Mouse (Mus musculus) liver, adult 2 months (tissue): ENCODE measurements around the gene Ttc9c. TPM values are rescaled to one million over a fixed set of nuclear protein-coding genes. Genes with fewer than 3 reads are reported as not detected.
"Not testable (repeated sequence)": the region's sequence is repeated elsewhere in the genome, so short reads cannot be mapped to it uniquely, and the experiment has no call there.

Experiments
- DNase-seq: peaks from one replicate; pipeline ENCODE4 v3.0.0-alpha.2; 2011; ENCODE audit warnings: low read depth, low spot score; ENCODE audit errors: extremely low read depth
- H3K27ac ChIP-seq: fragments of 200-500 bp; replicated peaks from 2 replicates; pipeline ENCODE4 v1.5.1; 2012; ENCODE audit warnings: low read depth, mild to moderate bottlenecking, control low read depth, inconsistent platforms, low read length; ENCODE audit not compliant: insufficient read depth
- H3K27me3 ChIP-seq: fragments of 200-500 bp; 2 replicates; pipeline ENCODE4 v1.6.1; 2012; ENCODE audit warnings: mild to moderate bottlenecking, moderate library complexity, low read length, inconsistent platforms; ENCODE audit not compliant: control insufficient read depth, insufficient read depth
- H3K36me3 ChIP-seq: fragments of 200-500 bp; 2 replicates; pipeline ENCODE4 v1.6.1; 2012; ENCODE audit warnings: low read length, inconsistent platforms; ENCODE audit not compliant: control insufficient read depth, insufficient read depth
- H3K4me1 ChIP-seq: fragments of 200-500 bp; 2 replicates; pipeline ENCODE4 v1.6.1; 2011; ENCODE audit warnings: low read length; ENCODE audit not compliant: control insufficient read depth, insufficient read depth
- H3K4me3 ChIP-seq: fragments of 200-500 bp; 2 replicates; pipeline ENCODE4 v1.5.1; 2011; ENCODE audit warnings: low read depth, mild to moderate bottlenecking, control low read depth, low read length, moderate library complexity; ENCODE audit not compliant: insufficient read depth
- H3K79me2 ChIP-seq: fragments of 200-500 bp; 2 replicates; pipeline ENCODE4 v1.6.1; 2012; ENCODE audit warnings: inconsistent platforms, mild to moderate bottlenecking, low read length, moderate library complexity; ENCODE audit not compliant: control insufficient read depth, insufficient read depth
- H3K9ac ChIP-seq: fragments of 200-500 bp; 2 replicates; pipeline ENCODE4 v1.6.1; 2012; ENCODE audit warnings: low read depth, mild to moderate bottlenecking, control low read depth, inconsistent platforms, low read length
- CTCF ChIP-seq: fragments of 200-500 bp; IDR thresholded peaks from 2 replicates; pipeline ENCODE4 v1.5.1; 2011; ENCODE audit warnings: low read depth, low read length, control low read depth
- POLR2A ChIP-seq: fragments of 200-500 bp; IDR thresholded peaks from 2 replicates; pipeline ENCODE4 v1.6.1; 2011; ENCODE audit warnings: low read length, control low read depth; ENCODE audit not compliant: insufficient read depth; ENCODE audit errors: extremely low read depth
- WGBS: fragments of 180-500 bp; shearing (Covaris S2); methylation state at CpG from one replicate; pipeline ENCODE4 v1.1.7; 2018; 5-methylcytosine and 5-hydroxymethylcytosine counted together
- polyA plus RNA-seq: library from polyadenylated mRNA; depleted of rRNA; stranded (reverse); fragments of >200 nt; gene quantifications from 2 replicates; pipeline ENCODE4 v1.2.3, GENCODE M21; 2012
- total RNA-seq: library from RNA; depleted of rRNA; stranded (reverse); fragments of >200 nt; gene quantifications from 2 replicates; pipeline ENCODE4 v1.2.3, GENCODE M21; 2014

Ttc9c gene
- total and polyA plus RNA-seq, 2 experiments = 8.1 to 15.6 TPM

DNA sequence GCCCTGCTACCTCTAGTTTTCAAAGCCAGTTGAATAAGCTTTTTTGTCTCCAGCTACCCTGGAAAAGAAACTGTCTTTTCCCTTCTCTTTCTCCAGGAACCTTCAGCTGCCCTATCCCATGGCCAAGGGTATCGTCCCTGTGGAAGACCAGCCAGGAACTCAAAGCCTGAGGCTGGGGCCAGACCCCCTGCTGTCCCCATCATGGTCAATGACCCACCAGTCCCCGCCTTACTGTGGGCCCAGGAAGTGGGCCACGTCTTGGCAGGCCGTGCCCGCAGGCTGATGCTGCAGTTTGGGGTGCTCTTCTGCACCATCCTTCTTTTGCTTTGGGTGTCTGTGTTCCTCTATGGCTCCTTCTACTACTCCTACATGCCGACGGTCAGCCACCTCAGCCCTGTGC, 21.9 kb upstream of the Ttc9c start:
- Histone ChIP-seq H3K4me1 (peaks cover 12% of the 10 kb centered on the region), H3K79me2 (no peaks in the 10 kb centered on the region), H3K9ac (no peak overlapping the region; the same call in 1 of the 2 replicates), H3K36me3 (peaks cover 4% of the 10 kb centered on the region), H3K27me3 (no peaks in the 10 kb centered on the region), H3K27ac (no peak overlapping the region), H3K4me3 (no peak overlapping the region)
- TF ChIP-seq POLR2A = no peak
- no peak for TF ChIP-seq CTCF
- 89% methylated on average over 7 of the region's 7 CpGs for WGBS
- no peak for DNase-seq

DNA sequence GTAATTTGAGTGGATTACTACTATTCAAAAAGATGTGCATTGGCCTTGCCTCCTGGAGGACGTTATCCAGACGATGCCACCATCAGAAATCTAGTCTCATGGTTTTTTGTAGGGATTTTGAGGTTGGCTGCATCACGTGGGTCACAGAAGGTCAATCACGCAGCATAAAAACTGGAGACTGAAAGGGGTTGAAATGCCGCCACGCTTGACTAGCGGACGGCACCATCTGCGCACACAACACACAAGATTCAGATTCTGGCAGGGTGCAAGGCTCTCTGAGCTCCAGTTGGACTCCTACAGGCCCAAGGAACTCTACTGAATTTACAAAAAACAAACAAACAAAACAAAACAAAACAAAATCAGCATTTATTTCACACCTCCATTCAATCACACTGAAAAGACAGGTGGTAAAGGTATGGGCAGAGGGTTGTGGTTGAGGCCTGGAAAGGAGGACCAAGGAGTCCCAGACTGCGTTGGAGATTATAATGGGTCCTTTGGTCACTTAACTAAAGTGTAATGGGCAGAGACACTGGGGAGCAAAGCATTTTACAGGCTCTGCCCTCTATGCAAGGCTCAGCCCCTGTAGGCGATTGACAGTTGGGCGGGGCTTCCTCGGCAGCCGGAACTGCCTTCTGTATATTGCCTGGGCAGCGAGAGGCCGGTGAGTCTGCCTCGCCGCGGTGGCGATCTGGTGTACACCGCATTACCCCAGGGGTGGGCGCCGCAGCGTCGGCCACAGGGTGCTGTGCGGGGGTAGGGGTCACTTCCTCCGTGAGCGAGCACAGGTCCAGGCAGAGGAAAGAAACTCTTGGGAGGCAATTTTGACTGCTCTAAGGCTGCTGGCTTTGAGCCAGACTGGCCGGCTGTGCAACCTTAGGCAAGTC, 21.0 kb upstream of the Ttc9c start:
- Histone ChIP-seq H3K36me3 (peaks cover under 1% of the 10 kb centered on the region; the same call in 1 of the 2 replicates), H3K79me2 (no peaks in the 10 kb centered on the region), H3K27ac (peak overlapping the region; percentile 69), H3K4me1 (peaks cover 12% of the 10 kb centered on the region), H3K4me3 (peak overlapping the region; percentile 90), H3K9ac (peak overlapping the region; percentile 86), H3K27me3 (no peaks in the 10 kb centered on the region)
- TF ChIP-seq CTCF (no peak), POLR2A (peak; percentile 69)
- peak; percentile 75 for DNase-seq
- WGBS = 28% methylated on average over 29 of the region's 29 CpGs

DNA sequence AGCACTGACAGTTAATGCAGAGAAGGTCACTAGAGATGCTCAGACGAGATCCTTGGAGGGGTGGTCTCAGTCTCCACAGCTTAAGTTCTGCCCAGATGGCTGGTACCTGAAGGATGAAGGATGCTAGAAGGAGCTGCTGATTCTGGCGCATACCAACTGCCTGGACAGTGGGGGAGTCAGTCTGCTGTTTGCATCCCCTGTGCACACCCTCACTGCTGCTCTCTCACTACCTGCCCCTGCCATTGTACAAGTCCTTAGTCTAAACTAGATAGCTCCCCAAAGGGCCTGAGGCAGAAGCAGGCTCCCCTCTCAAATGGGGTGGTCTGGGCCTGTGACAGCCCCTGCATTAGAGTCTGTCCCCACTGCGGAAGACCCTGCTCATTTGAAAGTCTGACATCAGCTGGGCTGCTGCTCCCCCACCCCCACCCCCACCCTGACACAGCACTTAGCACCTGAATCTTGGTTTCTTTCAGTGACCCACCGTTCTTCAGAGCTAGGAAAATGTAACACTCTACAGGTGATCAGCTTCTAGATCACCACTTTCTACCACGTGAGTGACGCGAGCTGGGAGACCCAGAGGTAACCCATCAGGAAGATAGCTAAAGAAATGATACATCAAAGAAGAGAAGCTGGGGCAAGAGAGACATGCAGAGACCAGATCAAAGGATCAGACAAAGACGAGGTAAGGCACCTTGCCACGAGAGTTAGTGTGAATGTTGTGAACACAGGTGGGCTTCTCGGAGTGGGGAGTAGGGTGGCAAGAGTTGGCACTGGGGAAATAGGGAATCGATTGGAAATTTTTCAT, 20.2 kb upstream of the Ttc9c start, which contains the start of gene Gng3:
Gene Gng3, minus strand, starts transcription at position 92 of the 805 bp plus-strand sequence.
- H3K27me3 ChIP-seq = no peaks in the 10 kb centered on the region
- 93% methylated on average over 11 of the region's 11 CpGs for WGBS
- H3K36me3 ChIP-seq = peaks cover 4% of the 10 kb centered on the region; the same call in 1 of the 2 replicates
- no peak for TF ChIP-seq POLR2A
- no peak for TF ChIP-seq CTCF
- H3K9ac ChIP-seq = no peak within 1 kb of the TSS; the same call in 1 of the 2 replicates
- H3K4me1 ChIP-seq = peaks cover 9% of the 10 kb centered on the region
- no peak within 1 kb of the TSS for H3K4me3 ChIP-seq
- H3K79me2 ChIP-seq = no peaks in the 10 kb centered on the region
- no peak within 1 kb of the TSS for H3K27ac ChIP-seq
- DNase-seq = no peak

DNA sequence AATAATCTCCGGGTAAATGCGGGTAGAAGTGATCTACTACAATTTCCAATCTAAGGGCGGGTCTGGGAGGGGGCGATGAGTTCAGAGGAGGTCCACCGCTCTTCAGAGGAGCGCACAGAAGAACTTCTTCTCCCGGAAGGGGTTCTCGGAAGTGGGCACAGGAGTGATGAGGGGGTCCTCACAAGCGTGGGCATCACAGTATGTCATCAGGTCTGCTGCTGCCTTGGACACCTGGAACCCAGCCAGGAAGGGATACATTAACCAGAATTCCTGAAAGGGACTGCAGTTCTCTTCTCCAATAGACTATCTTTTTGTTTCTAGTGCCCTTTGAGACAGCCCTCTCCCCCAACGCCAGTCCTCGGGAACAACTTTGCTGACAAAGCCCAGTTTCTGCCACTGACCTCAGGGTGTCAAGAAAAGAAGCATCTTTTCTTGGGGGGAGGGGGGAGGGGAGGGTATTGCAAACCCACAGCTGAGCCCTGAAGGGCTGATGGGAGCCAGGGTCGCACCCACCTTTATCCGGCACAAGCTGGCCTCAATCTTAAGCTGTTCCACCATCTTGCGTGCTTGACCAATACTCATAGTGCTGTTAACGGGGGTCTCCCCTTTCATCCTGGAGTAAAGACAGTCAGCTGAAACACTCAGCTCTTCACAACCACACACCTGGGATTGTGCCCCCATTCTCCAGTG, 19.1 kb upstream of the Ttc9c start:
- peak overlapping the region; percentile 89 for H3K9ac ChIP-seq
- peaks cover 9% of the 10 kb centered on the region; the same call in 1 of the 2 replicates for H3K36me3 ChIP-seq
- peaks cover 9% of the 10 kb centered on the region for H3K4me1 ChIP-seq
- DNase-seq = no peak
- H3K27me3 ChIP-seq = no peaks in the 10 kb centered on the region
- H3K4me3 ChIP-seq = peak overlapping the region; percentile 84
- H3K79me2 ChIP-seq = no peaks in the 10 kb centered on the region
- TF ChIP-seq CTCF = no peak
- no peak for TF ChIP-seq POLR2A
- H3K27ac ChIP-seq = no peak overlapping the region
- WGBS = 24% methylated on average over 15 of the region's 15 CpGs

DNA sequence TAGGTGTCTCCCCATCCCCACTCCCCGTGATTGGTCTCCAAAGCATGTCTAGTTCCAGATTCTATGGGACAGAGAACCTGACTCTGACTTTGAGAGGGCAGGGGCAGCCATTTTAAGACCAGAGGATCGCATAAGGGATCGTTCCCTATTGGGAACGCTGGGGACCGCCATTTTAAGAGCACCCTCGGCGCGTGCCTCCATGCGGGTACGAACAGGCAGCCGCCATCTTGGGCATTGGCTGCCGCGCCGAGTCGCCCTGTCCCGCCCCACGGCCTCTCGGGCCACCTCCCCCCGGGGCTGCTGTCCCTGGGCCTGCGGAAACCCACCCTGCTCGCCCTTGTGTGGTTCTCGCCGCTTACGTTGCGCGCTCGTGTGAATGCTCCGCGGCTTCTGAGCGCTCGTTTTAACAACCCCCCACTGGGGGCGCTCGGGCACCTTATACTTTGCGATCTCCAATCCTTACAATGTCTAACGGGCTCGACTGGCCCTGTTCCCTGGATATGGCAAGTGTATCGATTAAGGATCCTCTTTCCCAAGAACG, 18.2 kb upstream of the Ttc9c start, which contains the start of gene Bscl2:
Gene Bscl2, plus strand, starts transcription at position 217 of the 541 bp plus-strand sequence.
- TF ChIP-seq CTCF = peak; percentile 50
- no peak for TF ChIP-seq POLR2A
- Histone ChIP-seq H3K27ac (peak within 1 kb of the TSS; percentile 63), H3K27me3 (no peaks in the 10 kb centered on the region), H3K9ac (peak within 1 kb of the TSS; percentile 89), H3K36me3 (peaks cover 15% of the 10 kb centered on the region), H3K79me2 (no peaks in the 10 kb centered on the region), H3K4me3 (peak within 1 kb of the TSS; percentile 84), H3K4me1 (peaks cover 9% of the 10 kb centered on the region)
- DNase-seq = peak; percentile 53
- 1% methylated on average over 38 of the region's 38 CpGs for WGBS

DNA sequence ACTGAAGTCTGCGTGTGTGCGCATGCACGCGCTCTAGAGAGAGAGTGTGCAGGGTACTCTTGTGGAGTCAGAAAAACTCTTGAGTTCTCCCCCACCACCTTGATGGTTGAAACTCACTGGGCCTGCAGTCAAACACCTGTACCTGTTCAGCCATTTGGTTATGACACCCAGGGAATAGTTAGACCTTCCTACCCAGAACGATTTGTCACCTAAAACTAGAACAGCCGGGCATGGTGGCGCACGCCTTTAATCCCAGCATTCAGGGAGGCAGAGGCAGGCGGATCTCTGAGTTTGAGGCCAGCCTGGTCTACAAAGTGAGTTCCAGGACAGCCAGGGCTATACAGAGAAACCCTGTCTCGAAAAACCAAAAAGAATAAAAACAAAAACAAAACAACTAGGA, 17.2 kb upstream of the Ttc9c start:
- not testable (repeated sequence) for H3K27ac ChIP-seq
- 98% methylated on average over 10 of the region's 10 CpGs for WGBS

More for the DNA sequence above, 17.2 kb upstream of the Ttc9c start:
- not testable (repeated sequence) for H3K4me3 ChIP-seq, H3K27me3 ChIP-seq, H3K4me1 ChIP-seq, H3K9ac ChIP-seq, DNase-seq, H3K79me2 ChIP-seq
- peaks cover 25% of the 10 kb centered on the region for H3K36me3 ChIP-seq
